Mouse (Mus musculus) MEL (cell line): Measurements from ENCODE around the gene Trim5. TPM values are rescaled to one million over a fixed set of nuclear protein-coding genes. Genes with fewer than 3 reads are reported as not detected.

Experiments used
- DNase-seq: peaks from one replicate; pipeline ENCODE4 v3.0.0; 2011; ENCODE audit warnings: low read depth, low spot score
- H3K27ac ChIP-seq: 2 replicates; pipeline ENCODE4 v1.5.1; 2012; ENCODE audit warnings: low read depth, mild to moderate bottlenecking, control low read depth, low read length, moderate library complexity; ENCODE audit not compliant: control insufficient read depth
- H3K27me3 ChIP-seq, 2 experiments: fragments of 150-350 bp in 1 of 2; sonication (generic) in 1 of 2; 2 replicates each; pipeline ENCODE4 v1.6.1; 2012; ENCODE audit warnings: low read length in 2 of 2, mild to moderate bottlenecking in 2 of 2, improper control_type of control experiment in 1 of 2, moderate library complexity in 1 of 2; ENCODE audit not compliant: insufficient read depth in 2 of 2, control insufficient read depth in 1 of 2
- H3K36me3 ChIP-seq, 2 experiments: 2 replicates each; pipeline ENCODE4 v1.6.1; 2012 to 2014; ENCODE audit warnings: low read length in 2 of 2, improper control_type of control experiment in 1 of 2, inconsistent platforms in 1 of 2, mild to moderate bottlenecking in 1 of 2; ENCODE audit not compliant: insufficient read depth in 2 of 2, control insufficient read depth in 1 of 2
- H3K4me1 ChIP-seq, 2 experiments: fragments of 150-350 bp in 1 of 2; sonication (generic) in 1 of 2; 2 replicates each; pipeline ENCODE4 v1.6.1; 2012; ENCODE audit warnings: low read length in 2 of 2, improper control_type of control experiment in 1 of 2, mild to moderate bottlenecking in 1 of 2; ENCODE audit not compliant: insufficient read depth in 2 of 2, control insufficient read depth in 1 of 2
- H3K4me3 ChIP-seq, 2 experiments: fragments of 150-350 bp in 1 of 2; sonication (generic) in 1 of 2; 2 replicates each; pipeline ENCODE4 v1.5.1; 2012; ENCODE audit warnings: low read depth in 2 of 2, low read length in 2 of 2, mild to moderate bottlenecking in 2 of 2, moderate library complexity in 2 of 2, control low read depth in 1 of 2, improper control_type of control experiment in 1 of 2; ENCODE audit not compliant: control insufficient read depth in 1 of 2, insufficient read depth in 1 of 2
- H3K79me2 ChIP-seq: 2 replicates; pipeline ENCODE4 v1.6.1; 2012; ENCODE audit warnings: mild to moderate bottlenecking, low read length, moderate library complexity; ENCODE audit not compliant: control insufficient read depth, poor library complexity, insufficient read depth
- H3K9ac ChIP-seq: 2 replicates; pipeline ENCODE4 v1.6.1; 2012; ENCODE audit warnings: low read depth, mild to moderate bottlenecking, control low read depth, low read length, moderate library complexity; ENCODE audit not compliant: control insufficient read depth, poor library complexity, severe bottlenecking
- H3K9me3 ChIP-seq: fragments of 150-350 bp; sonication (generic); replicated peaks from 2 replicates; pipeline ENCODE4 v1.6.1; 2012; ENCODE audit warnings: mild to moderate bottlenecking, low read length, improper control_type of control experiment, moderate library complexity; ENCODE audit not compliant: insufficient read depth
- CHD1 ChIP-seq: IDR thresholded peaks from 2 replicates; pipeline ENCODE4 v1.6.1; 2012; ENCODE audit warnings: low read depth, mild to moderate bottlenecking, inconsistent platforms, low read length, improper control_type of control experiment
- CHD2 ChIP-seq: IDR thresholded peaks from 2 replicates; pipeline ENCODE4 v1.6.1; 2011; ENCODE audit warnings: low read length, improper control_type of control experiment
- CTCF ChIP-seq, 3 experiments: IDR thresholded peaks in 2 of 3; conservative IDR thresholded peaks in 1 of 3; 2 replicates each; pipeline ENCODE4 v1.5.1; 2011 to 2012; ENCODE audit warnings: low read length in 3 of 3, low read depth in 2 of 3, mild to moderate bottlenecking in 2 of 3, improper control_type of control experiment in 1 of 3, inconsistent platforms in 1 of 3, mixed read lengths in 1 of 3, moderate library complexity in 1 of 3; ENCODE audit not compliant: control insufficient read depth in 1 of 3, insufficient read depth in 1 of 3, poor library complexity in 1 of 3, severe bottlenecking in 1 of 3
- ELF1 ChIP-seq: IDR thresholded peaks from 2 replicates; pipeline ENCODE4 v1.6.1; 2014; ENCODE audit warnings: low read depth, mild to moderate bottlenecking, inconsistent platforms, low read length, improper control_type of control experiment, moderate library complexity
- EP300 ChIP-seq, 2 experiments: IDR thresholded peaks; 2 replicates each; pipeline ENCODE4 v1.6.1; 2011; ENCODE audit warnings: improper control_type of control experiment in 2 of 2, low read length in 2 of 2, low read depth in 1 of 2, mild to moderate bottlenecking in 1 of 2
- ETS1 ChIP-seq: IDR thresholded peaks from 2 replicates; pipeline ENCODE4 v1.6.1; 2012; ENCODE audit warnings: low read depth, mild to moderate bottlenecking, inconsistent platforms, low read length, improper control_type of control experiment, moderate library complexity
- GATA1 ChIP-seq: IDR thresholded peaks from 2 replicates; pipeline ENCODE4 v1.6.1; 2011; ENCODE audit warnings: low read depth, low read length, improper control_type of control experiment
- HCFC1 ChIP-seq: IDR thresholded peaks from 2 replicates; pipeline ENCODE4 v1.6.1; 2012; ENCODE audit warnings: low read depth, mild to moderate bottlenecking, inconsistent platforms, low read length, improper control_type of control experiment, moderate library complexity
- JUND ChIP-seq: IDR thresholded peaks from 2 replicates; pipeline ENCODE4 v1.6.1; 2011; ENCODE audit warnings: low read depth, mild to moderate bottlenecking, improper control_type of control experiment, low read length
- MAZ ChIP-seq: IDR thresholded peaks from 2 replicates; pipeline ENCODE4 v1.6.1; 2012; ENCODE audit warnings: low read depth, mild to moderate bottlenecking, inconsistent platforms, low read length, improper control_type of control experiment
- MEF2A ChIP-seq: IDR thresholded peaks from 2 replicates; pipeline ENCODE4 v1.6.1; 2014; ENCODE audit warnings: low read depth, mild to moderate bottlenecking, inconsistent platforms, low read length, improper control_type of control experiment; ENCODE audit not compliant: poor library complexity, insufficient replicate concordance, severe bottlenecking; ENCODE audit errors: extremely low read depth
- MXI1 ChIP-seq: IDR thresholded peaks from 2 replicates; pipeline ENCODE4 v1.6.1; 2011; ENCODE audit warnings: mild to moderate bottlenecking, low read depth, low read length, improper control_type of control experiment
- NELFE ChIP-seq: IDR thresholded peaks from 2 replicates; pipeline ENCODE4 v1.6.1; 2011; ENCODE audit warnings: low read depth, low read length, improper control_type of control experiment
- POLR2A ChIP-seq, 2 experiments: IDR thresholded peaks; 2 replicates each; pipeline ENCODE4 v1.6.1; 2011 to 2012; ENCODE audit warnings: low read length in 2 of 2, mild to moderate bottlenecking in 2 of 2, control low read depth in 1 of 2, improper control_type of control experiment in 1 of 2, low read depth in 1 of 2, moderate library complexity in 1 of 2; ENCODE audit not compliant: control insufficient read depth in 1 of 2, insufficient read depth in 1 of 2, poor library complexity in 1 of 2
- RAD21 ChIP-seq: IDR thresholded peaks from 2 replicates; pipeline ENCODE4 v1.6.1; 2011; ENCODE audit warnings: mild to moderate bottlenecking, low read depth, low read length, improper control_type of control experiment
- SIN3A ChIP-seq: IDR thresholded peaks from 2 replicates; pipeline ENCODE4 v1.6.1; 2012; ENCODE audit warnings: low read length, improper control_type of control experiment, inconsistent platforms
- SMC3 ChIP-seq: IDR thresholded peaks from 2 replicates; pipeline ENCODE4 v1.6.1; 2011; ENCODE audit warnings: low read depth, low read length, improper control_type of control experiment
- TAL1 ChIP-seq: IDR thresholded peaks from 2 replicates; pipeline ENCODE4 v1.6.1; 2012; ENCODE audit warnings: mild to moderate bottlenecking, inconsistent platforms, low read length, moderate library complexity, mixed read lengths
- TBP ChIP-seq: IDR thresholded peaks from 2 replicates; pipeline ENCODE4 v1.8.0; 2011; ENCODE audit warnings: low read depth, low read length, improper control_type of control experiment
- USF1 ChIP-seq: IDR thresholded peaks from 2 replicates; pipeline ENCODE4 v1.6.1; 2014; ENCODE audit warnings: low read depth, mild to moderate bottlenecking, inconsistent platforms, low read length, improper control_type of control experiment, moderate library complexity
- ZNF384 ChIP-seq: IDR thresholded peaks from 2 replicates; pipeline ENCODE4 v1.6.1; 2012; ENCODE audit warnings: low read depth, mild to moderate bottlenecking, inconsistent platforms, low read length, improper control_type of control experiment
- polyA plus RNA-seq, 2 experiments: library from polyadenylated mRNA; stranded (reverse) in 1 of 2; unstranded in 1 of 2; fragments of >175 nt in 1 of 2; fragments of >200 nt in 1 of 2; gene quantifications; 2 replicates each; pipeline versions ENCODE4 v1.2.1 to v1.2.4; 2012; ENCODE audit warnings: low replicate concordance in 2 of 2, low read depth in 1 of 2; ENCODE audit not compliant: insufficient read length in 2 of 2, insufficient read depth in 1 of 2, missing spikeins in 1 of 2
- total RNA-seq: library from RNA; depleted of rRNA; stranded (reverse); fragments of 300-350 nt; gene quantifications from 2 replicates; pipeline ENCODE4 v1.2.3, GENCODE M21; 2012

The Trim5 gene
- total and polyA plus RNA-seq, 3 experiments = 0.11 TPM; not detected in 2

DNA sequence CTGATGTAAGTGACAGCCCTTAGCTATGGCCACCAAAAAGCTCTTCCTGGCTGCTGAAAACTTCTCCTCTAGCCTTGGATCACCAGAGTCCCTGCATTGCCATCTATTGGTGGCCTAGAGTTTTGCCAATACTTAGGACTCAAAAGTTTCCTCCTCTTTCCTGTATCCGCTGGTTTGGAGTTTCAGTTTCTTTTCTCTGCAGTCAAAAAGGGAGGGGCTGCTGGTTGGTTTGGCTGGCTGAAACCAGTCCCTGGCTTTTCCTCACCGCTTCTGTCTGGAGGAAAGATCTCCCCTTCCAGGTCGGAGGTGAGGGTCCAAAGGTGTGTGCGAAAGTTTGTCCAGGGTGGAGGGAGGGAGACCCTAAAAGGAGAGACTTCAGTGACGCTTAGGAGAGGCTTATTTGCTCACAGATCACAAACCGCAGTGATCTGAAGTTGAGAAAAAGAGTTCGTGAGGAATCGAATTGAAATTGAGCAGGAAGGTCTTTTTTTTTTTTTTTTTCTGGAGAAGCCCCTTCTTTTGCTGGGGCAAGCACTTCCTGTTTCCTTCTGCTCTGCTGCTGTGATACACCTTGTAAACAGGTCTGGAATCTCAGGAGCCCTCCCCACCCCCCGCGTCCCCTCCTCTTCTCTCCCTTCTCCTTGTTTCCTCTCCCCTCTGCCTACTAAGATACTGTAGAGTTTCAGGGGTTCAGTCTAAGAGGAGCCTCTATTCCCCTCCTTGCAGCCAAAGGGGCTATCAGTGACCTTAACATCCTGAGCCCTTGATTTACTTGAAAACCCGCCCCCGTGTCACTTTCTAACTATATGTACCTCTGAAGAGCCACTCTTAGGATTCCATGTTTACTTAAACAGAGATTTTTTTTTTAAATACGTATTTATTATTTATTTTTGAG is 43.4 kb downstream of the Trim5 start, which contains the start of gene Trim34a:
Trim34a (plus strand) TSS at position 171 of the 895 bp plus-strand sequence.
- Histone ChIP-seq H3K27me3 (no peaks in the 10 kb centered on the region), H3K9me3 (no peaks in the 10 kb centered on the region), H3K4me1 (peaks cover 2 to 4% of the 10 kb centered on the region in 2 experiments; a peak in 2 of 4 replicates), H3K4me3 (peak within 1 kb of the TSS; percentile 95 to 99), H3K9ac (peak within 1 kb of the TSS; percentile 96), H3K27ac (peak within 1 kb of the TSS; percentile 81), H3K79me2 (no peaks in the 10 kb centered on the region), H3K36me3 (peaks cover 0 to 2% of the 10 kb centered on the region in 2 experiments; a peak in 2 of 4 replicates)
- peak; percentile 87 for DNase-seq
- TF ChIP-seq ETS1 = peak; percentile 88
- TF ChIP-seq POLR2A (IDR thresholded peaks at IDR 0.05; ENCODE audit: control insufficient read depth in 1 of 2, insufficient read depth in 1 of 2, low read depth in 1 of 2, low read length in 2 of 2, poor library complexity in 1 of 2) = 0 out of 4 replicates have a peak, but pooled peaks of 1 of the 2 experiments have one; percentile 38
- TF ChIP-seq SIN3A = peak; percentile 72
- peak; percentile 25; the same call in 1 of the 2 replicates for TF ChIP-seq SMC3
- TF ChIP-seq RAD21 = peak; percentile 32
- TF ChIP-seq ZNF384 = peak; percentile 91
- 0 out of 2 replicates have a peak, but pooled peaks have one; percentile 45 for TF ChIP-seq CHD1
- TF ChIP-seq MEF2A = no peak
- no peak for TF ChIP-seq EP300 (IDR thresholded peaks at IDR 0.05; ENCODE audit: low read depth in 1 of 2, low read length in 2 of 2)
- peak; percentile 3; the same call in 1 of the 2 replicates for TF ChIP-seq GATA1
- TF ChIP-seq NELFE = peak; percentile 48
- peak; percentile 63 for TF ChIP-seq HCFC1
- TF ChIP-seq TBP = peak; percentile 63
- peak; percentile 52; the same call in 1 of the 2 replicates for TF ChIP-seq MXI1
- TF ChIP-seq USF1 = no peak
- TF ChIP-seq CHD2 = no peak
- peak; percentile 44; the same call in 1 of the 2 replicates for TF ChIP-seq MAZ
- peak; percentile 41; the same call in 1 of the 2 replicates for TF ChIP-seq ELF1
- TF ChIP-seq CTCF (IDR thresholded peaks at IDR 0.05 in 2 of 3, conservative IDR thresholded peaks at IDR 0.05 in 1 of 3; ENCODE audit: control insufficient read depth in 1 of 3, insufficient read depth in 1 of 3, low read depth in 2 of 3, low read length in 3 of 3, poor library complexity in 1 of 3, severe bottlenecking in 1 of 3) = peak; percentile 30 to 64 (median 46)
- TF ChIP-seq TAL1 = no peak
- TF ChIP-seq JUND = no peak
